Mouse (Mus musculus) thymus, postnatal 10 days (tissue): Measurements from ENCODE around the gene Wnt3a.

Source experiments
- DNase-seq, 2 experiments: peaks; one replicate each; pipeline ENCODE4 v3.0.0; 2021; ENCODE audit warnings: low spot score in 2 of 2

The Wnt3a gene

GRCm38 (mm10) chr11:59290702-59291303 lies at the start of gene Wnt3a:
TSS of gene Wnt3a (minus strand) at chr11:59290752.
- DNase-seq = no peak

DNA sequence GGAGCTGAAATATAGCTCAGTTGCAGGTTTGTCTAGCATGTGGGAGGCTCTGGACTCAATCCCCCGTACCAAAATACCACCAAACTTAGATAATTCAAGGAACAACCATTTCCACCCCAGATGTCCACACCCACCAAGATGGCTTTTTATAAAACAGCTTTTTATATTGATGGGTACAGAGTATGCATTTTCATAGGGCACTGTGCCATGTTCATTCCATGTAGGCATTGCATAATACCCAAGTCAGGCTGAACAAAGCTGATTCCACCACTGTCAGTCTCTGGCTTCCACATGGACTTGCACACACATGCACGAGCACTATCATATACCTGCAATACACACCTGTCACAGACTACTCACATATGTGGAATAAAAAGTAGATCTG lies 48.2 kb upstream of the Wnt3a start:
- no peak for DNase-seq

GRCm38 (mm10) chr11:59337955-59338735 lies 47.6 kb upstream of the Wnt3a start:
- DNase-seq = no peak

DNA sequence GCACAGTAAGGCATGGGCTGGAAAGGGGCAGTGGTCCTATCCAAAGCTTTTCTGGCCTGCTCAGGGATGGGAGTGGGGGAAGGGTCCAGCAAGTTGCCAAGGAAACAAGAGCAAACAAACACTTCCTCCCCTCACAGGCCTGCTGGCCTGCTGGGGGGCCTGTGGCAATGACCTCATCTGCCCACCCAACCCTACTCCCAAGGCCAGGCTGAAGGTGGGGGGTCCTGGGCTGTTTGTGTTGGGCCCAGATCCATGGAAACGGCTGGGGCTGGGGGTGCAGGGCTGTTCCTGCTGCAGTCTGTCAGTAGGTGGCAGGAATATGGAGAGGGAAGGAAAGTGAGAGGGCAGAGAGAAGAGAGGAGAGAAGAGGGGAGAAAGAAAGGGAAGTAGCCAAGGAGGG lies 45.8 kb upstream of the Wnt3a start:
- no peak for DNase-seq

DNA sequence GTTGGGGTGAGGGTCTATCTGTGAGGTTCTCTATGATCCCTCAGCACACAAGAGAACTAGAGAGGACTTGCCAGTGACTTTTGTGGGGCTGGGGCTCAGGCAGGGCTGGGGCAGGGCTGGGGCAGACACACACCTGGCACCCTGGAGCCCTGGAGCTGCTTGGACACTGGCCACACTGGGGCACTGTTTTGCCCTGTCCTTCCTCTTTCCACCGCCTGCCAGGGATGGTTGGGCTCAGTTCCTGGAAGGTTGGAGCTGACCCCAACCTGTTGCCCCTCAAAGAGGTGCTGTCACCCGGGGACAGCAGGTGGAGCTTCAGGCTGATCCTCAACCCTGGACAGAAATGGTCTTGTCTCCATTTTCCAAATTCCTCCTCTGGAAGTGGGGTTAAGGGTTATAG lies 45.4 kb upstream of the Wnt3a start:
- DNase-seq = no peak

- no peak for DNase-seq
Observed at GRCm38 (mm10) chr11:59335150-59335549, 44.6 kb upstream of the Wnt3a start.

- no peak for DNase-seq
Observed at GRCm38 (mm10) chr11:59332938-59333337, 42.4 kb upstream of the Wnt3a start.

GRCm38 (mm10) chr11:59331167-59331869 lies 40.8 kb upstream of the Wnt3a start:
- no peak for DNase-seq

DNA sequence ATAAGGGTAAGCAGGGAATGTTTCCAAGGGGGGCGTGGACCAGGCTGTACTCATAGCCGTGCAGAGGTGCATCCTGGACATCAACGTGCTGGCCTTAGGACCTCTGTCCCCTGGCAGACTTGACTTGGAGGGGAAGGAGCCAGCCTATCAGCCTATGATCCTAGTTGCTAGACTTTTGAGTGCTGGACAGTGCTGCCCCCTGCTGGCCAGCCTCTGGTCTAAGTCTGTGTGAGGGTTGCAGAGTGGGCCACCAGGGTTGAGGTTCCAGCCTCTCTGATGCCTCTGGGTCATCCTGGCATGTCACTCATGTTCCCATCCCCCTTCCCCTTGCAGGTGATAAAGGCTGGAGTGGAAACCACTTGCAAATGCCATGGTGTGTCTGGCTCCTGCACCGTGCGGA lies 40.0 kb upstream of the Wnt3a start:
- peak; percentile 8 to 60 for DNase-seq

DNA sequence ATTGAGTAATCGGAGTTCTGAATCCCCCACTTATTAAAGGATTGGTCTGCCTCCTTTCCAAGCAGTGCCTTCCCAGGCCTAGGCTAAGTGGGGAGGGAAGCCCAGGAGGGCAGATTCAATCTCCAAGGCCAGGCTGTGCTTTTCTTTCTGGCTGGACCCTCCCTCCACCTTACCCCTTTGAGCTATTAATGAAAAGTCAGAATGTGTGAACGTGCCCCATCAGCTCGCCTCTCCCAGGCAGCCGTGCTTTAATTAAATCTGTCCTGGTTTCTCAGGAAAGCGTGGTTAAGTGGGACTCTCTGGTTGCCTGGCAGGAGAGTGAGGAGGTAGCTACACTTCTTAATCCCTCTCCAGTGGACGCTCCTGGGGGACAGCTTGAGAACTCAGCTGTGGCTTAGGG lies 39.1 kb upstream of the Wnt3a start:
- DNase-seq = no peak

GRCm38 (mm10) chr11:59327625-59328024 lies 37.1 kb upstream of the Wnt3a start:
- DNase-seq = no peak

DNA sequence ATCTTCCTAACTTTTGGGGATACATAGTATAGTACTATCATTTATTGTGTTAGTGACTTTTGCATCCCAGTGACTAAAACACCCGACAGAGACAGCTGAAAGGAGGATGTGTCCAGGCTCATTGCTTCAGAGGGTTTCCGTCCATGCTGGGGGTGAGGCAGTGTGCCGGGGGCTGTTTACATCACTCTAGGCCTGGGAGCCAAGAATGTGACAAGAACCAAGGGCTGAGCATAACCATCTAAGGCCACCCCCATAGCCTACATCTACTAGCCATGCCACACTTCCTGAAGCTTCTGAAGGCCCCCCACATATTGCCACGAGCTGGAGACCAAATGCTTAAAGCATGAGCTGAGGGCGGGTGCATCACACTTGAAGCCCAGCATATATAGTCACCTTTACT lies 34.2 kb upstream of the Wnt3a start:
- no peak for DNase-seq

DNA sequence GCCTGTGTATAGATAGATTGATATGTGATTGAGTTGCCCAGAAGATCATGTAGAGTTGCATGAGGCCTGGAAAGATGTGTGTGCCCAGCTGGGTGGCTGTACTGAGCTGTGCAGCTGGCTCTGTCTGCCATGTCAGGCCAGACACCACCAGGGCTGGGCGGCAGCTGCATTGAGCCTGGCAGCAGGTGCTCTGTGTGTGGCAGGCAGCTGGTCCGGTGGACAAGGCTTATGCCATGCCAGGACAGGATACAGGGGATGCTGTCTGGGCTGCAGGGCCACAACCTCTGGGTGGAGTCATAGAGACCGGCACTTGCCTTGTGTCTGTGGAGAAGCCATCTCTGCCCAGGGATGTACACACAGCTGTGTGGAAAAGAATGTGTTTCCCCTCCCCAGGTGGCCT lies 32.4 kb upstream of the Wnt3a start:
- no peak for DNase-seq

DNA sequence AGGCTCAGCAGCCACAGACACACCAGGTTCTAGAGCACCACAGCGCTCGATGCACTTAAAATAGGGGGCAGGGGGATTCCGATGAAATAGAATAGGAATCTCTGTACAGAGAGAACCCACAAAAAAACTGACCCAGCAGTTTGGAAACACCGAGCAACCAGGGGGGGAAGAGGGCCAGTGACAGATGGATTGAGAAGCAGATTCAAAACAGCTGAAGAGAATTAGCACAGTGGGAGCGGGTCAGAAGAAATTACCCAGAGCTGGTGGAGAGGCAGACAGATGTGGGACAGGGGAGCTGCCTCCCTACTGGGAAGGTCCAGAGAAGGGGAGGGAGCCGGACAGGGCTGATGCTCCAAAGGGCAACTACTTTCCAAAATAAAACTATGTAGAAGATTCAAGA lies 26.0 kb upstream of the Wnt3a start:
- DNase-seq = no peak

GRCm38 (mm10) chr11:59313944-59314343 lies 23.4 kb upstream of the Wnt3a start:
- no peak for DNase-seq

DNA sequence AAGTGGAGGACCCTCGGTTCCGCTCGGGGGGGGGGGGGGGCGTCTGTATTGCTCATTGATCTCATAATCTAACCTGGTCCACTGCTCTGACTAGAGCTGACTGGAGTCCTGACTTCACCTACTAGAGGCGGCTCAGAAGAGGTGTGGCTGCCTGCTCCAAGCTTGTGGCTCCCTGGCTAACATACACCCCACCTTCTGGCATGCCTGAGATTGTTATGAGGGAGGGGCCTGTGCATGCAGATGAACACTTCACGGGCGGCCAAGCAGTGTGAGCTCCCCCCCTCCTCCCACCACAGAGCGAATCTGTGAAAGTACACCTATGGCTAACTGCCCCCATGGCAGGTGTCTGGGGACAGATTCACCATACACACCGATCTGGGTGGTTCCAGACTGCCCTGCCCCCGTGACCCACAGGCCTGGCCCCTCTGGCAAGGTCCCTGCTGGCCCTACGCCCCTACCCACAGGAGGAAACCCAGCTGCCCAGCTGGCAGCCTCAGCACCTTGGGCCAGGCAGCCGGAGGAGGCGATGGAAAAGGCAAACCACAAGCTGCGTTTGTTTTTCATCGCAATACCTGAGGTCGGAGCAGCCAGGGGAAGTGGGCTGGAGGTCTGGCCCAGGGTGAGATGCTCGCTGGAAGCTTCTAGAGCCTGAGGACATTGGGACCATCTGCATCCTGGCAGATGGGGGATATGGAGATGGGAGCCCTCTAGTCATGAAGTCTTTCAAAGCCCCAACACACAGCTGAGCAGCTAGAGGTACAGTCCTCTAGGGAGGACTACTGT lies 22.7 kb upstream of the Wnt3a start:
- DNase-seq = no peak

- DNase-seq = no peak
Observed at GRCm38 (mm10) chr11:59312501-59312900, 21.9 kb upstream of the Wnt3a start.

GRCm38 (mm10) chr11:59312060-59312459 lies 21.5 kb upstream of the Wnt3a start:
- DNase-seq = no peak

DNA sequence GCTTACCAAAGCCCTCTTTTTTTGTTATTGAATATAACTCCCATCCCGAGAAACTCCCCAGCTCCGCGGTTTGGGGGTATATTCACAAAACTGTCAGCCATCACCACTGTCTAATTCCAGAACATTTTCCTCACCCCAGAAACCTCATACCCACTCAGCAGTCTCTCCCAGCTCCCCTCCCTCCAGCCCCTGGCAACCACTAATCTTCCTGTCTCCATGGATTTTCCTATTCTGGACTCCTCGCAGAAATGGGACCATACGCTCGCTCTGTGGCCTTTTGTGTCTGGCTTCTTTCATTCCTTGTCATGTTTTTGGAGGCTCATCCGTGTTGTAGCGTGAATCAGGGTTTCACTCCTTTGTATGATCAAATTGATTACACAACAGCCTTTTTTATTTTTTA lies 19.4 kb upstream of the Wnt3a start:
- no peak for DNase-seq

- DNase-seq = no peak
Observed at GRCm38 (mm10) chr11:59309106-59309805, 18.7 kb upstream of the Wnt3a start.

- no peak for DNase-seq
Observed at GRCm38 (mm10) chr11:59308625-59309024, 18.1 kb upstream of the Wnt3a start.

GRCm38 (mm10) chr11:59308164-59308542 lies 17.6 kb upstream of the Wnt3a start:
- no peak for DNase-seq
